Mouse (Mus musculus): ENCODE data around the gene Plek2.

- no peak for TF ChIP-seq CTCF (IDR thresholded peaks at IDR 0.05; ENCODE audit: insufficient read depth, low read length)
- no peak for TF ChIP-seq POLR2A (IDR thresholded peaks at IDR 0.05; ENCODE audit: borderline replicate concordance, extremely low read depth, low read depth, low read length)
Observed at GRCm38 (mm10) chr12:78914458-78914857, 7.7 kb upstream of the Plek2 start.
